Mouse (Mus musculus) cerebellum, adult 9-11 months (tissue): Measurements from ENCODE around the gene Ap5z1.

ENCODE experiments used
- DNase-seq: peaks from one replicate; pipeline ENCODE4 v3.0.0; 2022

The Ap5z1 gene

DNA sequence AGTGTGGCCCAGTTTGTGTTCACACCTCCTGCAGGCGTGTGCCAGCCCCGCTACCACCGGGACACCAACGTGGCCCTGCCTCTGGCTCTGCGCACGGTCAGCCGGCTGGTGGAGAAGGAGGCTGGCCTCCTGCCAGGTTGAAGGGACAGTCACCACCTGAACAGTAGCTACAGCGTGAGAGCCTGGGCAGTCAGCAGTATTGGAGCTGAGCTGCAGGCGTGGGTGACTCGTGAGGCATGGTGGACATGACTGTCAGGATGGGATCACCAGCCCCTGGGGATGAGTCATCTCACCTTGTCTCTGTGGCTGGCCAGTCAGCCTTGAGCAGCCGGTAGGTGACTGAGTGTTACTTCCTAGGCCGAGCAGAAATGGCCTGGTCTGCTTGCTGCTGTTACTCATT lies 13.6 kb downstream of the Ap5z1 start:
- peak; percentile 72 for DNase-seq

GRCm38 (mm10) chr5:142477866-142478615 lies 14.3 kb downstream of the Ap5z1 start:
- no peak for DNase-seq

GRCm38 (mm10) chr5:142478829-142479435 lies 15.2 kb downstream of the Ap5z1 start:
- DNase-seq = peak; percentile 79

GRCm38 (mm10) chr5:142482512-142482911 lies 18.8 kb downstream of the Ap5z1 start:
- no peak for DNase-seq

DNA sequence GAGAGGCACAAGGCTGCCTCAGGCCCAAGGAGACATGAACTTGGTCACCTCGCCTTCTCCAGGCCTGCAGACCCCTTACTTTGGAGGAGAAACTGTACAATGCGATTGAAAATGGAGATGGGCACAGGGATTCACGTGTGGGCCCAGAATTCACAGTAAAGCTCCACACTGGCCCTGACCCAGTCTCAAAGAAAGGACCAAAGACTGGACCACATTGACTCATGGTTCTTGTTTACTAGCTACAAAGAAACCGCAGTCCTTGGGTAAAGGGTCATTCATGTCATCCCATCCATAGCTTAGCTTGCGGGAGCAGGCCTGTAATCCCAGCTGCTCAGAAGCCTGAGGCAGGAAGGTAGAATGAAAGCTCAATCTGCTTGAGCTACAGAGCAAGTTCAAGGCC lies 19.8 kb downstream of the Ap5z1 start:
- DNase-seq = no peak

- no peak for DNase-seq
Measured at GRCm38 (mm10) chr5:142486654-142487053, 22.9 kb downstream of the Ap5z1 start.

- DNase-seq = no peak
Measured at GRCm38 (mm10) chr5:142489955-142490707, 26.4 kb downstream of the Ap5z1 start.

DNA sequence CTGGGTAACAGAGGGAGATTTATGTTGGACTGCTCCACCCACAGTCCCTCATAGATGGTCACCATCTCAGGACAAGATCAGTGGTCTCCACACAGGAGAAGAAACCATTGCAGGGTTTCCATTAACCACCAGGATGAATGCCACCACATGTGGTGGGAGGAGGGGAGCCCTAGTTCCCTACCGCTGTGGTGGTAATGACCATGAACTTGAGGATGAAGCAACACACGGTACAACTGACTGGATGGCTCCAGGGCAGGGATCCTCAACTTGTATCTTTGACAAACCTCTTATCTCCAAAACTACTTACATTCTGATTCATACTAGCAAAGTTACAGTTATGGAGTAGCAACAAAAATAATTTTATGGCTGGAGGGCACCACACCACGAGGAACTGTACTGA lies 29.6 kb downstream of the Ap5z1 start:
- no peak for DNase-seq

DNA sequence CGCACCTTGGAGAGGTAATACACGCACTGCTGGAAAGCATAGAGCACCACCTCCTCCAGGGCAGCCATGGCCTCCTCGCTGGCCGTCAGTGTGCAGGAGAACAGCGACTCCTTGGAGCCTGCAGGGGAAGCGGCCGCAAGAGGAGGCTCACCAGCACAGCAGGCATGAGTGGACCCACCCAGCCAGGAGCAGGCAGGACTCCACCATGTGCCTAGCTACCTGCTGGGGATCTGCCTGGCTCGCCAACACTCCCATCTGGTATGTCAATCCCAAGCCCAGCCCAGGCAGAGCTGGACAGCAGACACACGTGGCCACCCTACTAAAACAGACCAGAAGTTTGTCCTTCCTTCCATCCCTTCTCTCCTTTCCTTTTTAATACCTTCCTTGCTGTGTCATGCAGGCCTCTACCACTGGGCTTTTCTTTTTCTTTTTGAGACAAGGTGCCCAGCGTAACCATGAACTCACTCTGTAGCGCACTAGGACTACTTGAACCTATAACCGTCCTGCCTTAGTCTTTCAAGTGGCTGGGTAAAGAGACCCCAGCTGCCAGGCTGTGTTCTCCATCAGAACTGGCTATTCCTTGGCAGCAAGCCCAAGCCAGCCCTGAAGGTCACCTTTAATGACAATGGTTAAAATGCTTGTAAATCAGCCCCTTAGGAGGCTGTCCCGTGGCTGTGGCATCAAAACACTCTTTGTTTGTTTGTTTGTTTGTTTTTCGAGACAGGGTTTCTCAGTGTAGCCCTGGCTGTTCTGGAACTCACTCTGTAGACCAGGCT lies 31.8 kb downstream of the Ap5z1 start:
- peak; percentile 82 for DNase-seq

GRCm38 (mm10) chr5:142498964-142499363 lies 35.2 kb downstream of the Ap5z1 start:
- DNase-seq = peak; percentile 52

DNA sequence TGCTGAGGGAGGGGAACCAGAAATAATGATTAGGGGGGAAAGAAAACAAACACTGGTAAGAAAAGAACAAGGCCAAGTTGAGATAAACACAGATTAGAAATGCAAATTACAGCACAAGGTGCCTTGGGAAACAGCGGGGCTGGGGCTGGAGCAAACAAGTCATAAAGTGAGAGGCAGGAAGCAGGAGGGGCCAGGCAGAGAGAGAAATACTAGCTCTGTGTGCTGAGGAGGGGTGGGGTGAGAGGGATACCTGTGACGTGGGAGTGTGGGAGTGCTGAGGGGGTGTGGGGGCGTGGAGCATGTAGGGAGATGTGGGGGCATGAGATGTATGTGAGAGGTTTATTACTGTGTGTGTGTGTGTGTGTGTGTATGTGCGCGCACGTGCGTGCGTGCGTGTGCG lies 37.2 kb downstream of the Ap5z1 start:
- no peak for DNase-seq

GRCm38 (mm10) chr5:142502414-142502813 lies 38.7 kb downstream of the Ap5z1 start:
- DNase-seq = peak; percentile 92

- no peak for DNase-seq
Measured at GRCm38 (mm10) chr5:142504175-142504574, 40.4 kb downstream of the Ap5z1 start.

DNA sequence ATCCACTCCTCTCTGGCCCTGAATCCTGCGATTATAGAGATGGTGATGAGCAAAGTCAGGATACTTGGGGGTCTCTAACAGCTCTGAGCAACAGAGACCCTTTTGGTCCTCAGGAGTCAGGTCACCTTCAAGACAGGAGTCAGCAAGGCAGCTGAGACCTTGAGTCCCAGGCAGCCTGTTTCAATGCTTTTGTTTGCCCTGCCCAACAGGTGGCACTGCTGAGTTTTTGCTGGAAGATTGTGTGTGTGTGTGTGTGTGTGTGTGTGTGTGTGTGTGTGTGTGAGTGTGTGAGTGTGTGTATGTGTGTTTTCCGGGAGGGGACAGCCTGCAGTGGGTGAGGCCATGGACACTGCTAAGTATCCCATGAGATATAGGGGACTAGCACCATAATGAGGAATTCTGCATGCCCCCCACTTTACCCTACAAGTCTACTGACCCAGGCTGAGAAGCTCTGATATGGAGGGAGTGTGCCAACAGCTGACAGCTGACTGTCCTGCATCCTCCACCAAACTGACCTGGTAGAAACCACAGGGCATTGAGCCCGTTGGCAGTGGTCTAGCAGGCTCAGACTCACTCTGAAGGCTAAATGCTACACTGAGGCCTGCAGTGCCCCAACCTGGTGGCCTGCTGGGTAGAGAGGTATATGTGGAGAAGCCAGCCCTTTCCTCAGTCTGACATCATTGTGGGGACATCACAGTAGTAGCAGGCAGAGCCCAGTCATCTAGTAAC lies 42.1 kb downstream of the Ap5z1 start:
- DNase-seq = peak; percentile 50

- peak; percentile 90 for DNase-seq
Measured at GRCm38 (mm10) chr5:142509141-142510060, 45.7 kb downstream of the Ap5z1 start.

DNA sequence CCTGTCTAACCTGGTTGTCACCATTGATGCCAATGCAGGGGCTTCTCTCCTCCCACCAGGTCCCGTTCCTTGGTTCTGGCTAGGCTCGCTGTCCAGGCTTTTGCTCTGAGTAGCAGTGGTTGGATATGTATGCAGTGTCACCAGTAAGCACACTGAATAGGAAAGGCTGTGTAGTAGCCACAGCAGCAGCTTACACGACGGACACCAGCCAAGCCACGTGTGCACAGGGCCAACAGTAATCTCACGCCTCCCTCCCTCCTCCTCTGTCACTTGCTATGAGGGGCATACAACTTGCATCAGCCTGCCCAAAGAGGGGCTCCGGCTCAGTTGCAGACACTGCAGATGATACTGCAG lies 46.3 kb downstream of the Ap5z1 start:
- peak; percentile 53 for DNase-seq

- DNase-seq = no peak
Measured at GRCm38 (mm10) chr5:142512112-142512511, 48.4 kb downstream of the Ap5z1 start.

GRCm38 (mm10) chr5:142518973-142519372 lies 55.2 kb downstream of the Ap5z1 start:
- no peak for DNase-seq

- DNase-seq = no peak
Measured at GRCm38 (mm10) chr5:142520360-142520759, 56.6 kb downstream of the Ap5z1 start.

- DNase-seq = no peak
Measured at GRCm38 (mm10) chr5:142521195-142521866, 57.6 kb downstream of the Ap5z1 start.
